14 mouse cellular contexts compared by ENCODE assay signal in genomic region chr11:55336101-55336891, GRCm38 (mm10). TPM values are rescaled to one million over a fixed set of nuclear protein-coding genes. Genes with fewer than 3 reads are reported as not detected.
DNase-seq lines count a peak whose midpoint lies in the region; ATAC-seq and TF ChIP-seq lines count a peak whose summit lies in the region.
"Had no signal": no experiment of that assay in that cellular context is flagged by ENCODE, and none has a peak within 500 bp of the region (broad histone marks: within the 10 kb centered on the region; RNA-seq: fewer than 3 reads in every experiment).

TSS of gene Fat2 (minus strand) at chr11:55336564.

- H3K27me3 ChIP-seq in lung, embryonic 14.5 days (ENCODE audit: insufficient read depth, low read length): no peaks in the 10 kb centered on the region
- H3K27me3 ChIP-seq in stomach, embryonic 16.5 days (ENCODE audit: control insufficient read depth, insufficient read depth, low read length): no peaks in the 10 kb centered on the region
- no peaks in the 10 kb centered on the region for H3K27me3 ChIP-seq in forebrain, embryonic 11.5 days (ENCODE audit: control insufficient read depth, insufficient read depth, low read length)
- H3K27me3 ChIP-seq in heart, embryonic 12.5 days (replicated peaks): peaks cover 17% of the 10 kb centered on the region; the same call in 1 of the 2 replicates

- no peaks in the 10 kb centered on the region for H3K9me3 ChIP-seq in lung, embryonic 14.5 days (ENCODE audit: low read depth, low read length)
- no peaks in the 10 kb centered on the region for H3K9me3 ChIP-seq in stomach, embryonic 16.5 days (replicated peaks; ENCODE audit: control insufficient read depth, low read length)
- no peaks in the 10 kb centered on the region for H3K9me3 ChIP-seq in forebrain, embryonic 11.5 days (ENCODE audit: control insufficient read depth, low read length)
- no peaks in the 10 kb centered on the region for H3K9me3 ChIP-seq in heart, embryonic 12.5 days (replicated peaks)

- H3K4me3 ChIP-seq in lung, embryonic 14.5 days (ENCODE audit: low read depth, low read length): no peak within 1 kb of the TSS
- no peak within 1 kb of the TSS for H3K4me3 ChIP-seq in stomach, embryonic 16.5 days (replicated peaks; ENCODE audit: low read length)
- no peak within 1 kb of the TSS for H3K4me3 ChIP-seq in forebrain, embryonic 11.5 days (ENCODE audit: low read depth, low read length)
- no peak within 1 kb of the TSS for H3K4me3 ChIP-seq in heart, embryonic 12.5 days
- H3K4me3 ChIP-seq: megakaryocyte, embryonic 14.5 days had no signal

- ATAC-seq in lung, embryonic 14.5 days (ENCODE audit: insufficient read depth): peak; percentile 54; the same call in 1 of the 2 replicates
- ATAC-seq in stomach, embryonic 16.5 days (ENCODE audit: insufficient read depth, low FRiP score): peak; percentile 21; the same call in 1 of the 2 replicates
- ATAC-seq in forebrain, embryonic 11.5 days (replicated peaks; ENCODE audit: low FRiP score): no peak
- ATAC-seq in heart, embryonic 12.5 days (ENCODE audit: insufficient number of reproducible peaks, low FRiP score): no peak

- H3K9ac ChIP-seq in lung, embryonic 14.5 days: no peak within 1 kb of the TSS
- H3K9ac ChIP-seq in stomach, embryonic 16.5 days (ENCODE audit: low read length): no peak within 1 kb of the TSS; the same call in 1 of the 2 replicates
- no peak within 1 kb of the TSS for H3K9ac ChIP-seq in forebrain, embryonic 11.5 days (ENCODE audit: low read length)
- no peak within 1 kb of the TSS for H3K9ac ChIP-seq in heart, embryonic 12.5 days

- H3K4me2 ChIP-seq in lung, embryonic 14.5 days: no peak within 1 kb of the TSS
- H3K4me2 ChIP-seq in stomach, embryonic 16.5 days (ENCODE audit: low read depth, low read length): peak within 1 kb of the TSS; percentile 14; the same call in 1 of the 2 replicates
- no peak within 1 kb of the TSS for H3K4me2 ChIP-seq in forebrain, embryonic 11.5 days (ENCODE audit: low read depth, low read length, severe bottlenecking)
- no peak within 1 kb of the TSS for H3K4me2 ChIP-seq in heart, embryonic 12.5 days

- H3K27ac ChIP-seq in lung, embryonic 14.5 days (ENCODE audit: low read depth): no peak within 1 kb of the TSS
- H3K27ac ChIP-seq in stomach, embryonic 16.5 days (ENCODE audit: low read length): no peak within 1 kb of the TSS
- H3K27ac ChIP-seq in forebrain, embryonic 11.5 days (ENCODE audit: low read depth, low read length): no peak within 1 kb of the TSS
- no peak within 1 kb of the TSS for H3K27ac ChIP-seq in heart, embryonic 12.5 days (ENCODE audit: poor library complexity, severe bottlenecking)

- H3K4me1 ChIP-seq in lung, embryonic 14.5 days (ENCODE audit: insufficient read depth): no peaks in the 10 kb centered on the region
- H3K4me1 ChIP-seq in stomach, embryonic 16.5 days (ENCODE audit: control insufficient read depth, insufficient read depth, low read length): no peaks in the 10 kb centered on the region
- H3K4me1 ChIP-seq in forebrain, embryonic 11.5 days (replicated peaks; ENCODE audit: control insufficient read depth, insufficient read depth, low read length): no peaks in the 10 kb centered on the region
- no peaks in the 10 kb centered on the region for H3K4me1 ChIP-seq in heart, embryonic 12.5 days (replicated peaks)
- H3K4me1 ChIP-seq: megakaryocyte, embryonic 14.5 days had no signal

- no peak for TF ChIP-seq CTCF in lung, embryonic 14.5 days (IDR thresholded peaks at IDR 0.05; ENCODE audit: low read depth)

- 30% methylated on average over 13 of the region's 13 CpGs for WGBS in lung, embryonic 14.5 days
- WGBS in stomach, embryonic 16.5 days: 36% methylated on average over 13 of the region's 13 CpGs
- WGBS in forebrain, embryonic 11.5 days: 47% methylated on average over 13 of the region's 13 CpGs
- 41% methylated on average over 13 of the region's 13 CpGs for WGBS in heart, embryonic 12.5 days

- no peaks in the 10 kb centered on the region for H3K36me3 ChIP-seq in lung, embryonic 14.5 days (ENCODE audit: insufficient read depth)
- H3K36me3 ChIP-seq in stomach, embryonic 16.5 days (ENCODE audit: control insufficient read depth, insufficient read depth, low read length): no peaks in the 10 kb centered on the region
- H3K36me3 ChIP-seq in forebrain, embryonic 11.5 days (ENCODE audit: control insufficient read depth, insufficient read depth, low read length): no peaks in the 10 kb centered on the region
- H3K36me3 ChIP-seq in heart, embryonic 12.5 days: no peaks in the 10 kb centered on the region

- DNase-seq in lung, embryonic 14.5 days: no peak
- no peak for DNase-seq in lung, postnatal 36 days
- DNase-seq in cerebellum, adult 11-12 months: peak; percentile 96
- DNase-seq in cerebellum, postnatal 10 days: peak; percentile 91 to 94
- DNase-seq in forebrain, embryonic 11.5 days (ENCODE audit: low spot score): no peak
- DNase-seq: heart, adult 11 months; heart, postnatal 10 days; kidney, postnatal 14 days; lung, adult 18-20 months; retina, postnatal 1 day had no signal

RNA-seq across cellular contexts. Expression of gene Fat2, which starts in this region (rescaled TPM):
- 0.29 and 0.53 TPM in 2 replicates for polyA plus RNA-seq in lung, embryonic 14.5 days (2014; fragmentation: Nextera tagmentation; extraction: Ambion mirVana)
- 0.97 and 1.2 TPM in 2 replicates for polyA plus RNA-seq in stomach, embryonic 16.5 days (2015; fragmentation: Nextera tagmentation; extraction: Ambion mirVana)
- polyA plus RNA-seq in forebrain, embryonic 11.5 days (2014; fragmentation: Nextera tagmentation; extraction: Ambion mirVana): 0.01 and 0.04 TPM in 2 replicates
- polyA plus RNA-seq in heart, embryonic 12.5 days (2016; fragmentation: Nextera tagmentation; extraction: Ambion mirVana): not detected in 2 replicates
- polyA plus RNA-seq: neural tube, embryonic 14.5 days had no signal

Comparison
In these comparisons a context has a peak if more than half of its experiments do, and no peak if none do; other contexts are left out.
1. Peak in ATAC-seq in lung, embryonic 14.5 days; RNA of the gene not detected or under 1 TPM.
2. DNase-seq: peak in cerebellum, adult 11-12 months (single experiment) and cerebellum, postnatal 10 days (2 of 2); none in lung, embryonic 14.5 days (single experiment), lung, postnatal 36 days (single experiment) and forebrain, embryonic 11.5 days (single experiment).